ENCODE assay signal across 26 mouse cellular contexts in genomic region chr6:34452963-34453770, GRCm38 (mm10). TPM values are rescaled to one million over a fixed set of nuclear protein-coding genes. Genes with fewer than 3 reads are reported as not detected.
A peak's percentile ranks its signal among the peaks of the same experiment; 100 is the strongest.
DNase-seq lines count a peak whose midpoint lies in the region; ATAC-seq and TF ChIP-seq lines count a peak whose summit lies in the region.
"Had no signal": no experiment of that assay in that cellular context is flagged by ENCODE, and none has a peak within 500 bp of the region (broad histone marks: within the 10 kb centered on the region; RNA-seq: fewer than 3 reads in every experiment).

No protein-coding gene starts in this region.

- no peaks in the 10 kb centered on the region for H3K27me3 ChIP-seq in heart, postnatal 0 days (ENCODE audit: control insufficient read depth, insufficient read depth, low read length)
- H3K27me3 ChIP-seq in liver, postnatal 0 days (ENCODE audit: insufficient read depth, low read length): 0 out of 2 replicates have a peak, but pooled peaks cover 2% of the 10 kb centered on the region
- peaks cover 36% of the 10 kb centered on the region for H3K27me3 ChIP-seq in liver, embryonic 12.5 days (replicated peaks)
- H3K27me3 ChIP-seq: CH12.LX; forebrain, embryonic 15.5 days; midbrain, embryonic 12.5 days had no signal

- no peak for TF ChIP-seq EP300 in heart, postnatal 0 days (IDR thresholded peaks at IDR 0.05; ENCODE audit: low read depth)
- no peak for TF ChIP-seq EP300 in liver, postnatal 0 days (IDR thresholded peaks at IDR 0.05; ENCODE audit: low read depth)

- H3K4me3 ChIP-seq in heart, postnatal 0 days (ENCODE audit: low read depth, low read length): no peak overlapping the region
- no peak overlapping the region for H3K4me3 ChIP-seq in liver, postnatal 0 days (ENCODE audit: low read depth, low read length)
- no peak overlapping the region for H3K4me3 ChIP-seq in liver, embryonic 12.5 days
- H3K4me3 ChIP-seq: forebrain, embryonic 15.5 days; midbrain, embryonic 12.5 days had no signal

- no peak for DNase-seq in heart, postnatal 0 days (ENCODE audit: low spot score)
- DNase-seq in heart, adult 9 months (ENCODE audit: low spot score in 2 of 2): no peak
- DNase-seq in liver, postnatal 0 days: no peak
- DNase-seq in NIH3T3 (ENCODE audit: low read depth): peak; percentile 32
- DNase-seq in lung, postnatal 36 days: peak; percentile 40
- no peak for DNase-seq in adrenal gland, postnatal 14 days
- no peak for DNase-seq in cerebellum, adult 11-12 months
- DNase-seq: cerebellum, adult 2 months; cerebellum, postnatal 36 days; gastrocnemius, postnatal 25 days; heart, postnatal 36 days; kidney, adult 11 months; kidney, postnatal 36 days; layer of hippocampus, adult 9-11 months; right cerebral cortex, postnatal 14 days; spleen, adult 18-20 months; thymus, postnatal 4 days had no signal

- no peak for TF ChIP-seq CTCF in heart, postnatal 0 days (IDR thresholded peaks at IDR 0.05; ENCODE audit: low read depth)
- no peak for TF ChIP-seq CTCF in liver, postnatal 0 days (IDR thresholded peaks at IDR 0.05; ENCODE audit: low read depth)

- no peak overlapping the region for H3K9ac ChIP-seq in heart, postnatal 0 days (replicated peaks; ENCODE audit: low read depth, low read length)
- H3K9ac ChIP-seq in liver, postnatal 0 days (replicated peaks): no peak overlapping the region
- H3K9ac ChIP-seq in liver, embryonic 12.5 days: no peak overlapping the region
- H3K9ac ChIP-seq: forebrain, embryonic 15.5 days; midbrain, embryonic 12.5 days had no signal

- H3K27ac ChIP-seq in heart, postnatal 0 days (ENCODE audit: low read depth): no peak overlapping the region
- no peak overlapping the region for H3K27ac ChIP-seq in liver, postnatal 0 days (ENCODE audit: low read depth)
- no peak overlapping the region for H3K27ac ChIP-seq in liver, embryonic 12.5 days
- H3K27ac ChIP-seq: forebrain, embryonic 15.5 days; macrophage; midbrain, embryonic 12.5 days had no signal

- H3K9me3 ChIP-seq in heart, postnatal 0 days (replicated peaks; ENCODE audit: control insufficient read depth, low read length): no peaks in the 10 kb centered on the region
- no peaks in the 10 kb centered on the region for H3K9me3 ChIP-seq in liver, postnatal 0 days (ENCODE audit: low read length)
- no peaks in the 10 kb centered on the region for H3K9me3 ChIP-seq in liver, embryonic 12.5 days (replicated peaks)
- H3K9me3 ChIP-seq: forebrain, embryonic 15.5 days; midbrain, embryonic 12.5 days had no signal

- 0 out of 2 replicates have a peak, but pooled peaks have one; percentile 24 for ATAC-seq in heart, postnatal 0 days (ENCODE audit: insufficient read depth, low read depth)
- ATAC-seq in liver, postnatal 0 days: peak; percentile 44; the same call in 1 of the 2 replicates
- no peak for ATAC-seq in liver, embryonic 12.5 days
- ATAC-seq: forebrain, embryonic 15.5 days; hindbrain, embryonic 16.5 days had no signal

- H3K4me1 ChIP-seq in heart, postnatal 0 days (ENCODE audit: control insufficient read depth, insufficient read depth): no peaks in the 10 kb centered on the region; the same call in 1 of the 2 replicates
- H3K4me1 ChIP-seq in liver, postnatal 0 days (ENCODE audit: insufficient read depth): no peaks in the 10 kb centered on the region
- H3K4me1 ChIP-seq in liver, embryonic 12.5 days: no peaks in the 10 kb centered on the region
- H3K4me1 ChIP-seq: forebrain, embryonic 15.5 days; midbrain, embryonic 12.5 days had no signal

- H3K4me2 ChIP-seq in heart, postnatal 0 days (ENCODE audit: low read depth, low read length): no peak overlapping the region
- H3K4me2 ChIP-seq in liver, postnatal 0 days (ENCODE audit: low read depth, low read length): no peak overlapping the region
- H3K4me2 ChIP-seq in liver, embryonic 12.5 days: no peak overlapping the region
- H3K4me2 ChIP-seq: forebrain, embryonic 15.5 days; heart, embryonic 11.5 days; liver, embryonic 11.5 days; midbrain, embryonic 12.5 days had no signal

- WGBS in heart, postnatal 0 days: 33% methylated on average over 7 of the region's 7 CpGs
- 39% methylated on average over 7 of the region's 7 CpGs for WGBS in liver, postnatal 0 days (ENCODE audit: insufficient replicate concordance)
- WGBS in liver, embryonic 12.5 days (ENCODE audit: insufficient replicate concordance): 45% methylated on average over 7 of the region's 7 CpGs

- H3K36me3 ChIP-seq in heart, postnatal 0 days (replicated peaks; ENCODE audit: control insufficient read depth, insufficient read depth, low read length): no peaks in the 10 kb centered on the region
- H3K36me3 ChIP-seq in liver, postnatal 0 days (replicated peaks; ENCODE audit: insufficient read depth, low read length): no peaks in the 10 kb centered on the region
- H3K36me3 ChIP-seq in liver, embryonic 12.5 days: no peaks in the 10 kb centered on the region
- H3K36me3 ChIP-seq: forebrain, embryonic 15.5 days; midbrain, embryonic 12.5 days had no signal

RNA-seq across cellular contexts. Expression of gene Bpgm, which starts 22.8 kb away (rescaled TPM):
- 21.6 and 29.2 TPM in 2 replicates for total RNA-seq in heart, postnatal 0 days (2014; rRNA removed; ENCODE audit: low replicate concordance)
- polyA plus RNA-seq in heart, postnatal 0 days (2015; fragmentation: Nextera tagmentation; extraction: Ambion mirVana): 20.4 and 26.3 TPM in 2 replicates
- 85.5 and 88.8 TPM in 2 replicates for polyA plus RNA-seq in liver, postnatal 0 days (2015; fragmentation: Nextera tagmentation; extraction: Ambion mirVana)
- 87.1 and 88.2 TPM in 2 replicates for polyA plus RNA-seq in liver, embryonic 12.5 days (2016; fragmentation: Nextera tagmentation; extraction: Ambion mirVana)
- total RNA-seq in adrenal gland, postnatal 14 days (2021): 59.7 and 70.5 TPM in 2 replicates

RNA-seq across cellular contexts. Expression of gene Akr1b7, which starts 41.0 kb away (rescaled TPM):
- total RNA-seq in heart, postnatal 0 days (2014; rRNA removed; ENCODE audit: low replicate concordance): 0.27 TPM in 1 of 2 replicates, not detected in the other
- 0.08 and 0.31 TPM in 2 replicates for polyA plus RNA-seq in heart, postnatal 0 days (2015; fragmentation: Nextera tagmentation; extraction: Ambion mirVana)
- 258 and 381 TPM in 2 replicates for polyA plus RNA-seq in liver, postnatal 0 days (2015; fragmentation: Nextera tagmentation; extraction: Ambion mirVana)
- polyA plus RNA-seq in liver, embryonic 12.5 days (2016; fragmentation: Nextera tagmentation; extraction: Ambion mirVana): 1.4 and 2.0 TPM in 2 replicates
- 1,801 and 3,097 TPM in 2 replicates for total RNA-seq in adrenal gland, postnatal 14 days (2021)
- total RNA-seq: gastrocnemius, postnatal 25 days; heart, postnatal 36 days; MEL had no signal
- polyA plus RNA-seq: forebrain, embryonic 15.5 days; macrophage; midbrain, embryonic 12.5 days had no signal

Comparison
In these comparisons a context has a peak if more than half of its experiments do, and no peak if none do; other contexts are left out.
1. RNA of gene Akr1b7, which starts 41.0 kb away (polyA plus RNA-seq): 258 to 381 TPM in liver, postnatal 0 days; 1.4 to 2.0 TPM in liver, embryonic 12.5 days and 0.08 to 0.31 TPM in heart, postnatal 0 days; every median in the first group is over 10 times any median in the second.
2. DNase-seq: peak in NIH3T3 (single experiment) and lung, postnatal 36 days (single experiment); none in heart, postnatal 0 days (single experiment), heart, adult 9 months (0 of 2), liver, postnatal 0 days (single experiment), adrenal gland, postnatal 14 days (single experiment) and cerebellum, adult 11-12 months (single experiment).